Mouse (Mus musculus) olfactory bulb, adult 2 months (tissue): ENCODE measurements around the gene Hivep3. TPM values are rescaled to one million over a fixed set of nuclear protein-coding genes. Genes with fewer than 3 reads are reported as not detected.
A peak's percentile ranks its signal among the peaks of the same experiment; 100 is the strongest.

ENCODE experiments used
- H3K27ac ChIP-seq: fragments of 200-500 bp; 2 replicates; pipeline ENCODE4 v1.5.1; 2012; ENCODE audit warnings: low read depth, low read length; ENCODE audit not compliant: insufficient read depth
- H3K4me1 ChIP-seq: fragments of 200-500 bp; 2 replicates; pipeline ENCODE4 v1.6.1; 2012; ENCODE audit warnings: low read length; ENCODE audit not compliant: control insufficient read depth, insufficient read depth
- H3K4me3 ChIP-seq: fragments of 200-500 bp; 2 replicates; pipeline ENCODE4 v1.5.1; 2012; ENCODE audit warnings: mild to moderate bottlenecking, low read depth, low read length, moderate library complexity; ENCODE audit not compliant: insufficient read depth
- CTCF ChIP-seq: fragments of 200-500 bp; IDR thresholded peaks from 2 replicates; pipeline ENCODE4 v1.5.1; 2012; ENCODE audit warnings: low read depth, mild to moderate bottlenecking, low read length, moderate library complexity; ENCODE audit not compliant: insufficient read depth
- POLR2A ChIP-seq: fragments of 200-500 bp; IDR thresholded peaks from 2 replicates; pipeline ENCODE4 v1.6.1; 2012; ENCODE audit warnings: mild to moderate bottlenecking, low read depth, low read length, moderate library complexity; ENCODE audit not compliant: insufficient read depth
- WGBS: fragments of 180-500 bp; shearing (Covaris S2); methylation state at CpG from one replicate; pipeline ENCODE4 v1.1.7; 2018; 5-methylcytosine and 5-hydroxymethylcytosine counted together
- polyA plus RNA-seq: library from polyadenylated mRNA; stranded (reverse); fragments of >200 nt; gene quantifications from 2 replicates; pipeline ENCODE4 v1.2.4, GENCODE M21; 2012; ENCODE audit warnings: low replicate concordance; ENCODE audit not compliant: missing spikeins, insufficient read depth, insufficient read length

Gene Hivep3
- polyA plus RNA-seq, 1 experiment, result 55.7 TPM

GRCm38 (mm10) chr4:120124656-120125055 is 391.1 kb downstream of the Hivep3 start:
- peaks cover 32% of the 10 kb centered on the region for H3K4me1 ChIP-seq
- no peak overlapping the region for H3K27ac ChIP-seq
- TF ChIP-seq POLR2A (no peak), CTCF (no peak)
- no peak overlapping the region for H3K4me3 ChIP-seq
- WGBS, result 85% methylated on average over 6 of the region's 6 CpGs

GRCm38 (mm10) chr4:120126047-120126446 is 392.5 kb downstream of the Hivep3 start:
- Histone ChIP-seq H3K4me3 (no peak overlapping the region), H3K4me1 (peaks cover 35% of the 10 kb centered on the region), H3K27ac (no peak overlapping the region)
- TF ChIP-seq CTCF (no peak), POLR2A (no peak)
- 50% methylated on average over 6 of the region's 6 CpGs for WGBS

GRCm38 (mm10) chr4:120127333-120127732 is 393.7 kb downstream of the Hivep3 start:
- TF ChIP-seq CTCF (no peak), POLR2A (no peak)
- 88% methylated on average over 3 of the region's 3 CpGs for WGBS
- no peak overlapping the region for H3K4me3 ChIP-seq
- no peak overlapping the region for H3K27ac ChIP-seq
- H3K4me1 ChIP-seq, result peaks cover 35% of the 10 kb centered on the region

GRCm38 (mm10) chr4:120128033-120128432 is 394.4 kb downstream of the Hivep3 start:
- Histone ChIP-seq H3K4me3 (no peak overlapping the region), H3K27ac (no peak overlapping the region), H3K4me1 (peaks cover 35% of the 10 kb centered on the region)
- TF ChIP-seq POLR2A, result no peak
- TF ChIP-seq CTCF, result no peak
- WGBS, result 7% methylated on average over 4 of the region's 4 CpGs

- 46% methylated on average over 4 of the region's 4 CpGs for WGBS
- peaks cover 35% of the 10 kb centered on the region for H3K4me1 ChIP-seq
These were observed 395.8 kb downstream of the Hivep3 start for GRCm38 (mm10) chr4:120129233-120129885.

GRCm38 (mm10) chr4:120130926-120131325 is 397.3 kb downstream of the Hivep3 start:
- Histone ChIP-seq H3K27ac (no peak overlapping the region), H3K4me1 (peaks cover 25% of the 10 kb centered on the region), H3K4me3 (no peak overlapping the region)
- TF ChIP-seq CTCF (no peak), POLR2A (no peak)
- 92% methylated on average over 4 of the region's 4 CpGs for WGBS

More at GRCm38 (mm10) chr4:120129233-120129885, 395.8 kb downstream of the Hivep3 start:
- H3K27ac ChIP-seq, result no peak overlapping the region
- TF ChIP-seq POLR2A (no peak), CTCF (peak; percentile 41; the same call in 1 of the 2 replicates)
- no peak overlapping the region for H3K4me3 ChIP-seq

- TF ChIP-seq POLR2A (no peak), CTCF (no peak)
- Histone ChIP-seq H3K4me1 (peaks cover 20% of the 10 kb centered on the region), H3K27ac (no peak overlapping the region), H3K4me3 (no peak overlapping the region)
- 67% methylated on average over 24 of the region's 24 CpGs for WGBS
These were observed 398.0 kb downstream of the Hivep3 start for GRCm38 (mm10) chr4:120131441-120132220.

- no peak overlapping the region for H3K4me3 ChIP-seq
- peaks cover 3% of the 10 kb centered on the region; the same call in 1 of the 2 replicates for H3K4me1 ChIP-seq
- 88% methylated on average over 6 of the region's 6 CpGs for WGBS
- TF ChIP-seq CTCF, result no peak
- no peak for TF ChIP-seq POLR2A
- no peak overlapping the region for H3K27ac ChIP-seq
These were observed 400.6 kb downstream of the Hivep3 start for GRCm38 (mm10) chr4:120134223-120134622.

- WGBS, result 90% methylated on average over 1 of the region's 1 CpGs
- no peak for TF ChIP-seq CTCF
- H3K4me1 ChIP-seq, result peaks cover 18% of the 10 kb centered on the region
- H3K27ac ChIP-seq, result no peak overlapping the region
- no peak overlapping the region for H3K4me3 ChIP-seq
These were observed 408.2 kb downstream of the Hivep3 start for GRCm38 (mm10) chr4:120141810-120142209.
